Mouse (Mus musculus) ovary, postnatal 10 days (tissue): ENCODE data around the gene Sema5a.

Source experiments
- DNase-seq: peaks from one replicate; pipeline ENCODE4 v3.0.0; 2022; ENCODE audit warnings: low spot score

Gene Sema5a

DNA sequence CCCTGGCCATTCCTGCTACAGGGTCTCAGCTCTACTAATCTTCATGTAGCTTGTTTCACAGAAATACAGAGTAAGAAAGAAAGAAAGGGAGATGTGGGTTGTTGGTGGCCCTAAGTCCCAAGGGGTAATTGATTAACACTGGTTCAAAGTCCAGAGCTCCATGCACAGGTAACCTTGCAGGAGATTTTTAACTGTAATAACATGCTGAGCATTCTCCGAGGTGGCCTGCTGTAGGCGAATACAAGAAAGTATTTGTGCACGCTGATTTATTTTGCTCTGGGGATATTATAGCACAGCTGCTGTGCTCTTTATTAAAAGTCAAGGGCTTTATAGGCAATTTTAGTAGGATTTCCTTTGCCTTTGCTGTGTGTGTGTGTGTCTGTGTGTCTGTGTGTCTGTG lies 393.3 kb downstream of the Sema5a start:
- DNase-seq = no peak

DNA sequence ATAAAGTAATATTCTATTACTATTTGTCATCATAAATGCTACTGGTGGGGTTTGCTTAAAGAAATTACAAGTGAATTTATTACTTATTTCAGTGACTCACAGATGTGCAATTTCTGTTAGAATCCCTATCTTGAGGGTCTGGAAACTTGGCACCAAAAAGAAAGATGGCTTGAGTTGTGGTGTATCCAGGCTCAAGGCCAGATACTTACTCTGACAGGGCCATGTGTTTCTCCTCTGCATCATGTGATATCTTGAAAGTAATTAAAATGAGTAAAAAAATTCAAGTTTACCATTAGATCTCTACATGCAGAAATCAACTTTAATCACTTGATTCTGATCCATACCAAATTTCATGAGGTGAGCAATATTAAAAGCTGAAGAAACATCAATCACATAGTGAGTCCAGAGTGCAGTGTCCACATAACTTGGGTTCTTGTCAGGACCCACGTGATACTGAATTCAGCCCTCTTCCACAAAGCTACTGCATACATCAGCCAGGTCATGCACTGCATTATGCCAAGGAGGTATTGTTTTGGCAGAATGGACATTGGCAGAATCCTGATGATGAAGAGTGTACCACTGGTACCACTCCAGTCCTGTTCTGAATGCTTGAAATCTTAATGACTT lies 402.6 kb downstream of the Sema5a start:
- no peak for DNase-seq

DNA sequence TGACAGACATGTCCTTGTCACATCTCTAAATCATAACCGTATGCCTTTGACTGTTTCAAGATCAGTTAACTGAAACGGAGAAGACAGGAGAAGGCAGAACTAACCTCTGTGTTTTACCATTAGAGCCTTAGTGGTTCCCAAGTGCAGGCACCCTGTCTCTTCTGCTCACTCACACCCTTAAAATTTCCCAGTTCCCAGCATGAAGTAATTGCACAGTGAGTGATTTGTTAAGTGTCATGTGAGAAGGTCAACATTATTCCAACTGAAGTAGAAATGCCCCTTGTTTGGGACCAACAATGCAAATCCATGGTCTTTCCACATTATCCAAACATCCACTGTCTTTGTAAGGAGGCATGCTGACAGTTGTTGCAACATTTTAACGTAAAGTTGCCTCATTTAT lies 409.4 kb downstream of the Sema5a start:
- no peak for DNase-seq

DNA sequence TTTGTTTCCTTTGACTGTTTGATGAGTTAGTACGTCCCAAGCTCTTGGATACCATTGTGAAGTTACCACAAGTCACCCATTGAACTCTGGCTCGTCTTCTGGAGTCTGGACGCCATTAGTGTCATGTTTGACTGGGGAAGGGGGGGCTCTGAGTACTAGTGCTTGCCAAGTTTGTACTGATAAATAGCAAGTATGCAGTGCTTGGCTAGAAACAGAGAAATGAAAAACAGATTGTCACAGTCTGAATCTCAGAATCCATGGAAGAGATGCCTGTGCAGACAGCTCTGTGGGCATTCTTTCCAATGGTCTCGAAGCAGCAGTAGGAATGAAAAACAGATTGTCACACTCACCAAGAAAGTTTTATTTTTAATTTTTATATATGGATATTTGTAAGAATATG lies 411.4 kb downstream of the Sema5a start:
- no peak for DNase-seq

DNA sequence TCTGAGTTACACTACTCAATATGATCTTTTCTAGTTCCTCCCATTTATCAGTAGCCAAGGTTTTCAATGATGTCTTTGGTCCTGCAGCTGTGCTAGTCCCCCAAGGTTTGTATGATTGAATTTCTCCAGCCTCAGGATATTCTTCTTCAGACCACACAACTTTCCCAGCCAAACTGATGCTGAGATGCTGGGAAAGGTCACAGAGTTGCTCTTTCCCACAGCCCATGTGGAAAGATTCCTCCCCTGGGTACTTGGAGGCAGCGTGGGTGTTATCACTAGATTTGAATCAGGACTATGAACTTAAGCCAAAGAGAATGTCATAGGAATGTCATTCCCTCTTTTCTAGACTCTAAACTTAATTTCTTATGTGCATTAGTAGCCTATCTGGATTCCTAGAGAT lies 431.8 kb downstream of the Sema5a start:
- DNase-seq = no peak

DNA sequence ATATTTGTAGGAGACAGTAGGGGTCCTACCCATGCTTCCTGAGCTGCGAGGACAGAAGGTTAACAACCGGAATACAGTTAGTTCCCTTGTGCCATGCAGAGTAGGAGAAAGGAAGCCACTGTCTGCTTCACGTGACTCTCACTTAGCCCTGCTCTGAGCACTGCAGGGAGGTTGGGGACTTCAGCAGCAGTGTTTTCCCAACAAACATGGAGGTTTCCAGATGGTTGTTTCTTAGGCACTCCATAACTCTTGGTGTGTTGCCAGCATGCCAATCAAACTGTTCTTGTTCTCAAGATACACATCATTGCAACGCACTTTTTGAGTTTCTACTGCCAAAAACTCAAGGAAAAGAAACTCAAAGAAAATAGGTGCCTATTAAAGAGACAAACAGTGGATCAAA lies 440.5 kb downstream of the Sema5a start:
- DNase-seq = no peak

DNA sequence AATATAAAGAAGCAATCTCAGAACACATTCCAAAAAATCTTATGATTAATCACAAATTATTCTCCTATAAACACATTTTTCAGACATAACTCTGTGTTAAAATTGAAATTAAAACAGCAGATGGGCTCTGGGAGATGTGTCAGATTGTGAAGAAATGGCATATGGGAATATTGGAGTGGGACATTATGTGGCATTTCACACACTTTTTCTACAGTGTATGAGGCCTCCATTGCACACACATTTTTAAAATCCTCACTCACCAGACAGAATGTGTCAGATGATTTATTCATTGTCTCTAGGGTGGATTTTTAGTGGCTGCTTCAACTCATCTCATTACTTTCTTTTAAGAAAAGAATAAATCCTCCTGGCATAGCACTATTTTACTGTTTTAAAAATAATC lies 446.4 kb downstream of the Sema5a start:
- no peak for DNase-seq

DNA sequence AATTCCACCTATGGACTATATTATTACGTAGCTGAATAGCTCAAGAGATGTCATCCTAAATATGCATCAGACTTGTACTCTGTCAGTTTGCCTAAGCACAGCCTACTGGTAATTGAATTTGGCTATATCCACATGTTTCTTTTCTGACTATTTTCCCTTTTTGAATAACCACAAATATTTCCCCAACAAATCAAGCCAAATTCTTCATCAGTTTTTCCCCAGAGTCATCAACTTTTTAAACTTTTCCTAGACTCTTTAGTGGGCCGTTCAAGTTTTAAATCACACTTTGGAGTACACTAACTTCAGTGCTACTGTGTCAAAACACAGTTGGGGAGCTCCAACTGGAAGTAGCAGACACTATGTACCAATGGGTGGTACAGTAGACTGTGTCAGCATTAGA lies 448.4 kb downstream of the Sema5a start:
- DNase-seq = no peak

DNA sequence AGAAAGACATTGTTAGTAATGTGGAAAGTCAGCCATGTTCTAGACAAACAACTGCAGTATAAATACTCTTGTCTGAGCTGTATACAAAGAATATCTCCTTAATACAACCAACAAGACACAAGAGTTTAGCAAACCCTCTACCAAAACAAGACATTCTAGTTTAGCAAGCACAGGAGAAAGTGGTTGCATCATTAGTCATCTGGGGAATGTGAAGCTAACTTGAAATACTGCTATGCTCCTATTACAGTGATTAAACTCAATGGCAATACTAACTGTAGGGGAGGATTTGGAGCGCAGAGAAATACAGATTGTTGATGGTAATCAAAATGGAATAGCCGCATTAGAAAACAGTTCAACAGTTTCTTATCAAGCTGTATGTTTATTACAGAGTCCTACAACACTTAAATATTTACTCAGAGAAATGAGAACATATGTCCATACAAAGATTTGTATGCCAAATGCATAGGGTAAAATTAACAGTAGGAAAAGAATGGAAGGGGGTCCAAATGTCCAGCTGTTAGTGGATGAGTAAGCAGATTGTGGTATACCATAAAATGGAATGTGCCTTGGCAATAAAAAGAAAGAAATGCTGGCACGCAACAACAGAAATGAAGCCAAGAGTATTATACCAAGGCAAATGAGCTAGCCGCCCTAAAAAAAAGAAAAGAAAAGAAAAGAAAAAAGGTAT lies 472.8 kb downstream of the Sema5a start:
- DNase-seq = no peak

DNA sequence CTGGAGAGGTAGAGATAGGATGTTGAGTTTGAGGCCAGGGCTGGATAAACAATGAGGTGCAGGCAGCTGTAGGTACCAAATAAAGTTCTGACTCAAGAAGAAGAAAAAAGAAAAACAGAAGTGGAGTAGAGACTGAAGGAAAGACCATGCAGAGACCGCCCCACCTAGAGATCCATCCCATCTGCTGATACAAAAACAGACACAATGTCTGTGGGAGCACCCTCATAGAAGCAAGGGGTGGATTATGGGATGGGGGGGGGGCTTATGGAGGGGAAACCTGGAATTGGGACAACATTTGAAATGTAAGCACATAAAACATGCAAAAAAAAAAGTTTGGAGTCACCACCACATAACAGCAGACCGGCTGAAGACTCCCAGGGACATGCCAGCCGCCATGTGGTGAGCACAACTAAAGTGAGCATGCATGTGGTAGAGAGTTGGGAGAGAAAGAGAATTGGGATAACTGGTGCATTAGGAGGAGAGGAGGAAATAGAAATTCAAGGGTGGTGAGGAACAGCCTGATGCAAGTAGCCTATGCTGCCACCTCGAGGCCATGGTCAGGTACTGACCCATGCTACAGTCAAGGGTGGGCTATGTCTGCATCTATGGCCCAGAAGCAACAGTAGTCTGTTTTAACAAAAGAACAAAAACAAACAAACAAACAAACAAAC lies 473.8 kb downstream of the Sema5a start:
- DNase-seq = peak; percentile 7

DNA sequence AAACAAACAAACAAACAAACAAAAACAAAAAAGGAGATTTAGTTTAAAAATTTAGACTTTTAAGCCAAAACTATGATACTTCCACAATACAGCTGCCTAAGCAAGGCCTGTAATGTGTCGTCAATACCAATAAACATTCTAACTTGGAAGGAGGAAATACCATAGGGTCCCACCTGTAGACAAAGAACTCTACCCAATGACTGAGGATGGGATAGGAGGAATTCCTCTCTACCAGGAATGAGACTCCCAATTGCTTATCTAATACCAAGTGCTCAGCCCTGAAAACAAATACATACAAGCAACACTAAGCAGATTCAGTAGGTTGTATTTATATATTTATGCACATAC lies 474.3 kb downstream of the Sema5a start:
- DNase-seq = no peak

DNA sequence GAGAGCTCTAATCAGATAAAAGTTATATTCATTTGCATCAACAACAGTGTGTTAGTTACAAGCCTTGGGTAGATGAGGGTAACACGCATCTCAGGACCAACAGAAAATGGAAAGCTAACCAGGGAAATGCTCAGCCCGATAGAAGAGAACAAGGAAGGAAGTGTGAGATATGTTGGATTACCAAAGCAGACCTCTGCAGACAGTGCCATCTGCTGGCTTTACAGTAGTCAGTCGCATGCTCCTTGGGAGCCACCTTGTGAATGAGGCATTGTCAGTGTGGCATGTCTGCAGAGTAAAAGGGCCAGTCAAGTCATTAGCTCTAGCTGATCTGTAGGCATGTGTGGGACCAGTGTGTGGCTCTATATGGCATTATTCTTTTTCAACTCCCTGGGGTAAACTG lies 486.2 kb downstream of the Sema5a start:
- no peak for DNase-seq
